Mouse (Mus musculus): Measurements from ENCODE around the gene Ing1. TPM values are rescaled to one million over a fixed set of nuclear protein-coding genes. Genes with fewer than 3 reads are reported as not detected.

Ing1 gene
- polyA plus RNA-seq, 1 experiment = 16.1 TPM

GRCm38 (mm10) chr8:11513247-11513646 is 42.1 kb upstream of the Ing1 start:
- H3K27ac ChIP-seq (ENCODE audit: insufficient read depth, low read length) = no peak overlapping the region
- peaks cover 44% of the 10 kb centered on the region for H3K36me3 ChIP-seq (ENCODE audit: control insufficient read depth, insufficient read depth, low read length)
- no peak for TF ChIP-seq POLR2A (IDR thresholded peaks at IDR 0.05; ENCODE audit: low read depth, low read length)
- no peak for TF ChIP-seq CTCF (IDR thresholded peaks at IDR 0.05; ENCODE audit: extremely low read depth, insufficient read depth, insufficient read length, insufficient replicate concordance)
- H3K27me3 ChIP-seq (ENCODE audit: control insufficient read depth, insufficient read depth, low read length) = no peaks in the 10 kb centered on the region
- no peak overlapping the region for H3K4me3 ChIP-seq (ENCODE audit: extremely low read depth, insufficient read depth, insufficient read length)
- no peak for DNase-seq (ENCODE audit: low read depth in 1 of 2, low spot score in 2 of 2)
- H3K4me1 ChIP-seq (ENCODE audit: control insufficient read depth, insufficient read depth, insufficient read length) = no peaks in the 10 kb centered on the region
- WGBS = 90% methylated on average over 5 of the region's 5 CpGs

DNA sequence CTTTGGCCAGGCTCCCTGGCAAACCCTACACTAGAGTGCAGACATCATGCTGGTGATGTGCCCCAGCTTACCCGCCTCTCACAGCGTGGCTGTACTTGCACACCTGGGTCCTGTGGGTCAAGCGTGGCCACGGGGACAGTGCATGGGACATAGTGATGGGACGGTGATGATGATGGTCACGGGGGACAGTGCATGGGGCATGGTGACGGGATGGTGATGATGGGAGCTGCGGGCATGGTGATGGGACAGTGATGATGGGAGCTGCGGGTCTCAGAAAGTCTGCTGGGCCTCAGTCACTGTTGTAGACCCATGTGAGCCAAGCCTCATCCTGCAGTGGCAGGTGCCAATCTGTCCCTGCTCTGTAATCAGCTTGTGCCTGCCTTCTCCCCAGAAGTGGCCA is 39.1 kb upstream of the Ing1 start:
- H3K27ac ChIP-seq (ENCODE audit: insufficient read depth, low read length) = no peak overlapping the region
- 94% methylated on average over 9 of the region's 9 CpGs for WGBS
- H3K4me3 ChIP-seq (ENCODE audit: extremely low read depth, insufficient read depth, insufficient read length) = no peak overlapping the region
- no peak for DNase-seq (ENCODE audit: low read depth in 1 of 2, low spot score in 2 of 2)
- no peaks in the 10 kb centered on the region for H3K27me3 ChIP-seq (ENCODE audit: control insufficient read depth, insufficient read depth, low read length)
- H3K4me1 ChIP-seq (ENCODE audit: control insufficient read depth, insufficient read depth, insufficient read length) = no peaks in the 10 kb centered on the region
- peaks cover 34% of the 10 kb centered on the region for H3K36me3 ChIP-seq (ENCODE audit: control insufficient read depth, insufficient read depth, low read length)
- TF ChIP-seq CTCF (IDR thresholded peaks at IDR 0.05; ENCODE audit: extremely low read depth, insufficient read depth, insufficient read length, insufficient replicate concordance) (no peak), POLR2A (IDR thresholded peaks at IDR 0.05; ENCODE audit: low read depth, low read length) (no peak)

GRCm38 (mm10) chr8:11517366-11518055 is 37.9 kb upstream of the Ing1 start:
- no peak for DNase-seq (ENCODE audit: low read depth in 1 of 2, low spot score in 2 of 2)
- Histone ChIP-seq H3K27me3 (ENCODE audit: control insufficient read depth, insufficient read depth, low read length) (no peaks in the 10 kb centered on the region), H3K4me1 (ENCODE audit: control insufficient read depth, insufficient read depth, insufficient read length) (no peaks in the 10 kb centered on the region), H3K36me3 (ENCODE audit: control insufficient read depth, insufficient read depth, low read length) (peaks cover 32% of the 10 kb centered on the region), H3K4me3 (ENCODE audit: extremely low read depth, insufficient read depth, insufficient read length) (no peak overlapping the region), H3K27ac (ENCODE audit: insufficient read depth, low read length) (no peak overlapping the region)
- 86% methylated on average over 16 of the region's 16 CpGs for WGBS
- no peak for TF ChIP-seq CTCF (IDR thresholded peaks at IDR 0.05; ENCODE audit: extremely low read depth, insufficient read depth, insufficient read length, insufficient replicate concordance)
- no peak for TF ChIP-seq POLR2A (IDR thresholded peaks at IDR 0.05; ENCODE audit: low read depth, low read length)

DNA sequence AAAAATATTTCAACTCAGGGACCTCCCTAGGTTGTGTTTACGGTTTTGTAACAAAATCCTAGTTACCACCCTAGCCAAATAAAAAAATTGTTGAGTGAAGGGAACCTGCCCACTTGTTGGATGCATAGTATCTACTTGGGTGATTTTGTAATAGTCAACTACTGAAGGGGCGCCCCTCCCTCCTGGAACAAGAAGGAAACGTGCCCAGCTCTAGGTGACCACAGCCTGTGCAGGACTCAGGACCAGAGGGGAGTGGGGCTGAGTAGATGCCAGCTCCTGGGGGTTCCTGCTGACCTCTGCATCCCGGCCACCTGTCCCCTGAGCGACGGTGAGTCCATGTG is 37.3 kb upstream of the Ing1 start:
- 89% methylated on average over 6 of the region's 6 CpGs for WGBS
- H3K27ac ChIP-seq (ENCODE audit: insufficient read depth, low read length) = no peak overlapping the region
- DNase-seq (ENCODE audit: low read depth in 1 of 2, low spot score in 2 of 2) = no peak
- no peak for TF ChIP-seq POLR2A (IDR thresholded peaks at IDR 0.05; ENCODE audit: low read depth, low read length)
- H3K4me3 ChIP-seq (ENCODE audit: extremely low read depth, insufficient read depth, insufficient read length) = no peak overlapping the region
- H3K36me3 ChIP-seq (ENCODE audit: control insufficient read depth, insufficient read depth, low read length) = peaks cover 29% of the 10 kb centered on the region
- no peaks in the 10 kb centered on the region for H3K27me3 ChIP-seq (ENCODE audit: control insufficient read depth, insufficient read depth, low read length)
- H3K4me1 ChIP-seq (ENCODE audit: control insufficient read depth, insufficient read depth, insufficient read length) = no peaks in the 10 kb centered on the region

- TF ChIP-seq POLR2A (IDR thresholded peaks at IDR 0.05; ENCODE audit: low read depth, low read length) (no peak), CTCF (IDR thresholded peaks at IDR 0.05; ENCODE audit: extremely low read depth, insufficient read depth, insufficient read length, insufficient replicate concordance) (no peak)
- WGBS = 79% methylated on average over 11 of the region's 11 CpGs
- no peaks in the 10 kb centered on the region for H3K4me1 ChIP-seq (ENCODE audit: control insufficient read depth, insufficient read depth, insufficient read length)
- H3K27ac ChIP-seq (ENCODE audit: insufficient read depth, low read length) = no peak overlapping the region
- no peaks in the 10 kb centered on the region for H3K27me3 ChIP-seq (ENCODE audit: control insufficient read depth, insufficient read depth, low read length)
- no peak overlapping the region for H3K4me3 ChIP-seq (ENCODE audit: extremely low read depth, insufficient read depth, insufficient read length)
- DNase-seq (ENCODE audit: low read depth in 1 of 2, low spot score in 2 of 2) = no peak
- H3K36me3 ChIP-seq (ENCODE audit: control insufficient read depth, insufficient read depth, low read length) = peaks cover 23% of the 10 kb centered on the region
Observed at GRCm38 (mm10) chr8:11518676-11519075, 36.7 kb upstream of the Ing1 start.

DNA sequence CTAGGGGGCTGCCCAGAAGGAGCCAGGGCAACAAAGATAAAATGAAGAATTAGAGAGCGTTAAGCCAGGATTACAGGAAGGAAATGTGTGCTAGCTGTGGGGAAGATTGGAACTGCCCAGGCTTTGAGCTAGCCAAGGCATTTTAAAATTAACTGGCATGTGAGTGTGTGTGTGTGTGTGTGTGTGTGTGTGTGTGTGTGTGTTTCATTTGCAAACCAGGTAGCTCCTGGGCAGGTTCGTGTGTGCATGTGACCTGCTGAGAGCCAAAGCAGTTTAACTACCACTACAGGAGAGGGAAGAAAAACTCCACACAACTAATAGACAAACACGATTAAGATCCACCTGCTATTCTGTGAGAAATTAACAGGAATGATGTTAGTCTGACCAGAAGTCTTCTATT is 32.0 kb upstream of the Ing1 start:
- 83% methylated on average over 3 of the region's 3 CpGs for WGBS
- Histone ChIP-seq H3K36me3 (ENCODE audit: control insufficient read depth, insufficient read depth, low read length) (peaks cover 19% of the 10 kb centered on the region), H3K27ac (ENCODE audit: insufficient read depth, low read length) (no peak overlapping the region), H3K4me3 (ENCODE audit: extremely low read depth, insufficient read depth, insufficient read length) (no peak overlapping the region), H3K27me3 (ENCODE audit: control insufficient read depth, insufficient read depth, low read length) (no peaks in the 10 kb centered on the region), H3K4me1 (ENCODE audit: control insufficient read depth, insufficient read depth, insufficient read length) (peaks cover 2% of the 10 kb centered on the region; the same call in 1 of the 2 replicates)
- no peak for DNase-seq (ENCODE audit: low read depth in 1 of 2, low spot score in 2 of 2)
- TF ChIP-seq CTCF (IDR thresholded peaks at IDR 0.05; ENCODE audit: extremely low read depth, insufficient read depth, insufficient read length, insufficient replicate concordance) (no peak), POLR2A (IDR thresholded peaks at IDR 0.05; ENCODE audit: low read depth, low read length) (no peak)

- Histone ChIP-seq H3K27me3 (ENCODE audit: control insufficient read depth, insufficient read depth, low read length) (no peaks in the 10 kb centered on the region), H3K27ac (ENCODE audit: insufficient read depth, low read length) (no peak overlapping the region), H3K36me3 (ENCODE audit: control insufficient read depth, insufficient read depth, low read length) (peaks cover 23% of the 10 kb centered on the region), H3K4me1 (ENCODE audit: control insufficient read depth, insufficient read depth, insufficient read length) (peaks cover 2% of the 10 kb centered on the region; the same call in 1 of the 2 replicates), H3K4me3 (ENCODE audit: extremely low read depth, insufficient read depth, insufficient read length) (no peak overlapping the region)
- TF ChIP-seq CTCF (IDR thresholded peaks at IDR 0.05; ENCODE audit: extremely low read depth, insufficient read depth, insufficient read length, insufficient replicate concordance) (no peak), POLR2A (IDR thresholded peaks at IDR 0.05; ENCODE audit: low read depth, low read length) (no peak)
- DNase-seq (ENCODE audit: low read depth in 1 of 2, low spot score in 2 of 2) = no peak
- 96% methylated on average over 18 of the region's 18 CpGs for WGBS
Observed at GRCm38 (mm10) chr8:11530155-11530770, 25.1 kb upstream of the Ing1 start.

Measured in spleen, adult 2 months (tissue).